Mouse (Mus musculus): ENCODE data around the gene Nrip3.

DNA sequence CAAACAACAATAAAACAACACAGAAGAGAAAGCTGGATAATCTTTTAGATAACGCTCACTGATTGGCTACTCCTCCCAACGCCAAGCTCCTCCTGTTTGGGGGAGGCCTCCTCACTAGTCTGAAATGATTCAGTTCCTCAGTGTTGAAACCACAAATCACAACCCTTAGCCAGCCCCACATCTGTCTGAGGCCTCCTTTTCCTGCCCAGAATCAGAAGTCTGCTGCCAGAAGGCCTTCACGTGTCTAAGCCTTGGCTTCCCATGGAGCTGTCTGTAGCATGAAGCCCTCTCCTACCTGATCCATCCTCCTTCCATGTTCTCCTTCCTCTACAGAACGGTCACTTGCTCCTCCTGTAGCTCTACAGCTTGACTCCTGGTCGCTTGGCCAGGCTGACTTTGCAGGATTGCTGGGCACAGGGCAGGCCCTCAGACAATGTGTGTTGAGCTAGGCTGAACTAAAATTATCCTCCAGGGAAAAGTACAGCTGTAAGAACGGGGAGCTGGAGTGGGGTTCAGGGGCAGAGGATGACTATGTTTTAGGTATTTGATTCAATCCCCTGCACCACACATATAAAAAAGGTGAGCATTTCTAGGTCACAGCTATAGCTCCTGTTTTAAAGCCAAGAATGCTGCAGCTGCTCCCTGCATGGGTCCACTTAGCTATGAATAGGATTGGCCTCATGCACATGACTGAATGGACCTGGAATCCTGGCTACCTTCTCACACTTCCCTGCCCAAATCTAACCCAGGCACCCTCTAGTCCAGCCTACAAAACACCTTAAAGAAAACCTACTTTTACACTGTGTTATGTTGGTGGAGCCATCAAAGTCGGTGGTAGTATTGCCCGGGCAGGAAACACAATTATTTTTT is 26.0 kb upstream of the Nrip3 start:
- TF ChIP-seq RAD21 (IDR thresholded peaks at IDR 0.05; ENCODE audit: low read depth, low read length) (no peak), CTCF (conservative IDR thresholded peaks at IDR 0.05 in 1 of 2, IDR thresholded peaks at IDR 0.05 in 1 of 2; ENCODE audit: low read depth in 2 of 2, low read length in 2 of 2) (no peak), POLR2AphosphoS2 (IDR thresholded peaks at IDR 0.05; ENCODE audit: low read depth, low read length) (no peak), ETS1 (conservative IDR thresholded peaks at IDR 0.05; ENCODE audit: low read depth, low read length) (no peak; the same call in 1 of the 2 replicates), NELFE (IDR thresholded peaks at IDR 0.05; ENCODE audit: low read depth, low read length) (no peak), MYC (IDR thresholded peaks at IDR 0.05; ENCODE audit: low read depth, low read length) (no peak)
